Mouse (Mus musculus): Measurements from ENCODE around the gene 5430402E10Rik.
"Not testable (repeated sequence)": the region's sequence is repeated elsewhere in the genome, so short reads cannot be mapped to it uniquely, and the experiment has no call there.

5430402E10Rik gene

DNA sequence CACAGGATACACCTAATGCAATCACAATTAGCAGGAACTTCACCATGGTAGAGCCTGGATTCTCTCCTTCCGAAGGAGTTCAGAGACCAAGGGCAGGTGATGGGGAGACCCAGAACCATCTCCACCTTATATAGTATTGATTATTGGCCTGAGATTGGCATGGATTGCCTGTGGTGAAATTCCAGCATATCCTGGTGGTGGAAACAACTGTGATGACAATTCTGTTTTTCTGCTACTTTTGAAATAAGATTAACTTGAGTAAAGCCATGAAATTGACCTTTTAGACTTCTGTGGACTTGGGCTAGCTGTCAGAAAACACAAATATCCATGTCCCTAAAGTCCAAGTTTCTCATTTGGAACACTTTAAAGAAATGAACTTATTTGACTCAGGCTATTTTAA lies at the start of gene 5430402E10Rik:
Gene 5430402E10Rik, minus strand, starts transcription at position 101 of the 400 bp plus-strand sequence.
- in situ Hi-C loops (cut with MboI; ENCODE audit: low sequenced_read_pairs), result not testable (repeated sequence)

DNA sequence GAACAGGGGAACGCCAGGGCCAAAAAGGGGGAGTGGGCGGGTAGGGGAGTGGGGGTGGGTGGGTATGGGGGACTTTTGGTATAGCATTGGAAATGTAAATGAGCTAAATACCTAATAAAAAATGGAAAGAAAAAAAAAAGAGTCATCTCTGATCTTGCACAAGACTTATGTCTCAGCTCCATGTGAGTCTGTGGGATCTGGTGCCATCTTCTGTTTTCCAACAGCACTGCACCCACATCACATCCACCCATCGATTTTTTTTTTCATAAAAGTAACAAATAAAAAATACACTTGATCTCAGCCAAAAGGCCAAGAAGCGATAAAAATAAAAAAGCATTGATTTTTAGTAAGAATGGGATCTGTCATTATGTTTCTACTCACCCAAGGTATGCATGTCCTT lies 44.8 kb downstream of the 5430402E10Rik start:
- in situ Hi-C loops (cut with MboI; ENCODE audit: low sequenced_read_pairs), result not testable (repeated sequence)
